Mouse (Mus musculus): ENCODE measurements around the gene Micall2. TPM values are rescaled to one million over a fixed set of nuclear protein-coding genes. Genes with fewer than 3 reads are reported as not detected.

Gene Micall2
- polyA plus RNA-seq (2014; fragmentation: Nextera tagmentation; extraction: Ambion mirVana), result 17.1 and 18.5 TPM in 2 replicates

GRCm38 (mm10) chr5:139735677-139736503, at the start of gene Micall2:
Gene Micall2 (minus strand): TSS chr5:139736336.
- peak; percentile 97 for DNase-seq (ENCODE audit: low spot score)
- peak within 1 kb of the TSS; percentile 67 for H3K9ac ChIP-seq (ENCODE audit: low read depth, low read length)
- peak within 1 kb of the TSS; percentile 98 for H3K4me2 ChIP-seq
- peak within 1 kb of the TSS; percentile 92 for H3K27ac ChIP-seq (ENCODE audit: low read depth, low read length)
- peak; percentile 84 for ATAC-seq (replicated peaks; ENCODE audit: low FRiP score)
- H3K36me3 ChIP-seq (ENCODE audit: control insufficient read depth, insufficient read depth, low read length), result no peaks in the 10 kb centered on the region
- no peaks in the 10 kb centered on the region for H3K27me3 ChIP-seq (replicated peaks; ENCODE audit: control insufficient read depth, insufficient read depth, low read length)
- no peaks in the 10 kb centered on the region for H3K9me3 ChIP-seq (ENCODE audit: control insufficient read depth, low read length)
- peak within 1 kb of the TSS; percentile 69 for H3K4me3 ChIP-seq (ENCODE audit: low read depth, low read length)
- H3K4me1 ChIP-seq (replicated peaks; ENCODE audit: control insufficient read depth, insufficient read depth, low read length), result peaks cover 68% of the 10 kb centered on the region
- 4% methylated on average over 48 of the region's 50 CpGs for WGBS

- Histone ChIP-seq H3K4me2 (no peak overlapping the region), H3K4me1 (replicated peaks; ENCODE audit: control insufficient read depth, insufficient read depth, low read length) (no peaks in the 10 kb centered on the region), H3K27me3 (replicated peaks; ENCODE audit: control insufficient read depth, insufficient read depth, low read length) (no peaks in the 10 kb centered on the region), H3K4me3 (ENCODE audit: low read depth, low read length) (no peak overlapping the region), H3K9ac (ENCODE audit: low read depth, low read length) (no peak overlapping the region), H3K36me3 (ENCODE audit: control insufficient read depth, insufficient read depth, low read length) (no peaks in the 10 kb centered on the region), H3K9me3 (ENCODE audit: control insufficient read depth, low read length) (no peaks in the 10 kb centered on the region), H3K27ac (ENCODE audit: low read depth, low read length) (no peak overlapping the region)
- ATAC-seq (replicated peaks; ENCODE audit: low FRiP score) (no peak), DNase-seq (ENCODE audit: low spot score) (no peak)
- 81% methylated on average over 8 of the region's 8 CpGs for WGBS
Observed at GRCm38 (mm10) chr5:139781406-139781805, 45.3 kb upstream of the Micall2 start.

GRCm38 (mm10) chr5:139776966-139777365, 40.8 kb upstream of the Micall2 start:
- WGBS, result 74% methylated on average over 5 of the region's 5 CpGs
- no peak overlapping the region for H3K9ac ChIP-seq (ENCODE audit: low read depth, low read length)
- H3K4me1 ChIP-seq (replicated peaks; ENCODE audit: control insufficient read depth, insufficient read depth, low read length), result peaks cover 9% of the 10 kb centered on the region
- DNase-seq (ENCODE audit: low spot score), result no peak
- H3K36me3 ChIP-seq (ENCODE audit: control insufficient read depth, insufficient read depth, low read length), result peaks cover 10% of the 10 kb centered on the region
- no peak overlapping the region for H3K4me3 ChIP-seq (ENCODE audit: low read depth, low read length)
- no peak for ATAC-seq (replicated peaks; ENCODE audit: low FRiP score)
- no peaks in the 10 kb centered on the region for H3K27me3 ChIP-seq (replicated peaks; ENCODE audit: control insufficient read depth, insufficient read depth, low read length)
- H3K9me3 ChIP-seq (ENCODE audit: control insufficient read depth, low read length), result no peaks in the 10 kb centered on the region
- no peak overlapping the region for H3K4me2 ChIP-seq
- H3K27ac ChIP-seq (ENCODE audit: low read depth, low read length), result no peak overlapping the region

- peak within 1 kb of the TSS; percentile 34; the same call in 1 of the 2 replicates for H3K27ac ChIP-seq (ENCODE audit: low read depth, low read length)
- peaks cover 9% of the 10 kb centered on the region for H3K4me1 ChIP-seq (replicated peaks; ENCODE audit: control insufficient read depth, insufficient read depth, low read length)
- H3K9me3 ChIP-seq (ENCODE audit: control insufficient read depth, low read length), result no peaks in the 10 kb centered on the region
- H3K27me3 ChIP-seq (replicated peaks; ENCODE audit: control insufficient read depth, insufficient read depth, low read length), result no peaks in the 10 kb centered on the region
- H3K9ac ChIP-seq (ENCODE audit: low read depth, low read length), result peak within 1 kb of the TSS; percentile 73
- H3K4me3 ChIP-seq (ENCODE audit: low read depth, low read length), result peak within 1 kb of the TSS; percentile 98
- WGBS, result under 1% methylated on average over 55 of the region's 55 CpGs
- peaks cover 24% of the 10 kb centered on the region for H3K36me3 ChIP-seq (ENCODE audit: control insufficient read depth, insufficient read depth, low read length)
- H3K4me2 ChIP-seq, result peak within 1 kb of the TSS; percentile 78
- peak; percentile 92 for DNase-seq (ENCODE audit: low spot score)
- peak; percentile 89 for ATAC-seq (replicated peaks; ENCODE audit: low FRiP score)
Observed at GRCm38 (mm10) chr5:139775216-139775926, 39.2 kb upstream of the Micall2 start, which contains the start of gene Ints1. Gene Ints1 (minus strand): TSS chr5:139775674.

- no peak overlapping the region for H3K4me3 ChIP-seq (ENCODE audit: low read depth, low read length)
- no peaks in the 10 kb centered on the region for H3K9me3 ChIP-seq (ENCODE audit: control insufficient read depth, low read length)
- WGBS, result 91% methylated on average over 8 of the region's 8 CpGs
- no peaks in the 10 kb centered on the region for H3K4me1 ChIP-seq (replicated peaks; ENCODE audit: control insufficient read depth, insufficient read depth, low read length)
- no peak overlapping the region for H3K27ac ChIP-seq (ENCODE audit: low read depth, low read length)
- H3K4me2 ChIP-seq, result no peak overlapping the region
- no peaks in the 10 kb centered on the region for H3K27me3 ChIP-seq (replicated peaks; ENCODE audit: control insufficient read depth, insufficient read depth, low read length)
- peaks cover 72% of the 10 kb centered on the region for H3K36me3 ChIP-seq (ENCODE audit: control insufficient read depth, insufficient read depth, low read length)
- no peak overlapping the region for H3K9ac ChIP-seq (ENCODE audit: low read depth, low read length)
- DNase-seq (ENCODE audit: low spot score), result no peak
- no peak for ATAC-seq (replicated peaks; ENCODE audit: low FRiP score)
Observed at GRCm38 (mm10) chr5:139768216-139768615, 32.1 kb upstream of the Micall2 start.

- Histone ChIP-seq H3K4me1 (replicated peaks; ENCODE audit: control insufficient read depth, insufficient read depth, low read length) (no peaks in the 10 kb centered on the region), H3K9ac (ENCODE audit: low read depth, low read length) (no peak overlapping the region), H3K4me3 (ENCODE audit: low read depth, low read length) (no peak overlapping the region), H3K27me3 (replicated peaks; ENCODE audit: control insufficient read depth, insufficient read depth, low read length) (no peaks in the 10 kb centered on the region), H3K9me3 (ENCODE audit: control insufficient read depth, low read length) (no peaks in the 10 kb centered on the region), H3K4me2 (no peak overlapping the region), H3K27ac (ENCODE audit: low read depth, low read length) (no peak overlapping the region), H3K36me3 (ENCODE audit: control insufficient read depth, insufficient read depth, low read length) (peaks cover 63% of the 10 kb centered on the region)
- no peak for DNase-seq (ENCODE audit: low spot score)
- 79% methylated on average over 11 of the region's 11 CpGs for WGBS
- ATAC-seq (replicated peaks; ENCODE audit: low FRiP score), result no peak; the same call in 1 of the 2 replicates
Observed at GRCm38 (mm10) chr5:139764296-139764695, 28.2 kb upstream of the Micall2 start.

GRCm38 (mm10) chr5:139758096-139758495, 22.0 kb upstream of the Micall2 start:
- ATAC-seq (replicated peaks; ENCODE audit: low FRiP score) (no peak), DNase-seq (ENCODE audit: low spot score) (no peak)
- H3K9ac ChIP-seq (ENCODE audit: low read depth, low read length), result no peak overlapping the region
- no peak overlapping the region for H3K4me2 ChIP-seq
- H3K27me3 ChIP-seq (replicated peaks; ENCODE audit: control insufficient read depth, insufficient read depth, low read length), result no peaks in the 10 kb centered on the region
- H3K9me3 ChIP-seq (ENCODE audit: control insufficient read depth, low read length), result no peaks in the 10 kb centered on the region
- WGBS, result 90% methylated on average over 16 of the region's 16 CpGs
- no peak overlapping the region for H3K27ac ChIP-seq (ENCODE audit: low read depth, low read length)
- H3K4me1 ChIP-seq (replicated peaks; ENCODE audit: control insufficient read depth, insufficient read depth, low read length), result no peaks in the 10 kb centered on the region
- no peak overlapping the region for H3K4me3 ChIP-seq (ENCODE audit: low read depth, low read length)
- H3K36me3 ChIP-seq (ENCODE audit: control insufficient read depth, insufficient read depth, low read length), result peaks cover 46% of the 10 kb centered on the region

GRCm38 (mm10) chr5:139756586-139756985, 20.4 kb upstream of the Micall2 start:
- Histone ChIP-seq H3K4me2 (no peak overlapping the region), H3K9me3 (ENCODE audit: control insufficient read depth, low read length) (no peaks in the 10 kb centered on the region), H3K4me3 (ENCODE audit: low read depth, low read length) (no peak overlapping the region), H3K27me3 (replicated peaks; ENCODE audit: control insufficient read depth, insufficient read depth, low read length) (no peaks in the 10 kb centered on the region), H3K27ac (ENCODE audit: low read depth, low read length) (no peak overlapping the region), H3K4me1 (replicated peaks; ENCODE audit: control insufficient read depth, insufficient read depth, low read length) (no peaks in the 10 kb centered on the region), H3K36me3 (ENCODE audit: control insufficient read depth, insufficient read depth, low read length) (peaks cover 33% of the 10 kb centered on the region), H3K9ac (ENCODE audit: low read depth, low read length) (no peak overlapping the region)
- DNase-seq (ENCODE audit: low spot score) (no peak), ATAC-seq (replicated peaks; ENCODE audit: low FRiP score) (0 out of 2 replicates have a peak, but pooled peaks have one; percentile 11)
- 93% methylated on average over 2 of the region's 2 CpGs for WGBS

All from liver, embryonic 11.5 days (tissue).